Comparison of ENCODE assay signal across 8 mouse cellular contexts in the genomic region with DNA sequence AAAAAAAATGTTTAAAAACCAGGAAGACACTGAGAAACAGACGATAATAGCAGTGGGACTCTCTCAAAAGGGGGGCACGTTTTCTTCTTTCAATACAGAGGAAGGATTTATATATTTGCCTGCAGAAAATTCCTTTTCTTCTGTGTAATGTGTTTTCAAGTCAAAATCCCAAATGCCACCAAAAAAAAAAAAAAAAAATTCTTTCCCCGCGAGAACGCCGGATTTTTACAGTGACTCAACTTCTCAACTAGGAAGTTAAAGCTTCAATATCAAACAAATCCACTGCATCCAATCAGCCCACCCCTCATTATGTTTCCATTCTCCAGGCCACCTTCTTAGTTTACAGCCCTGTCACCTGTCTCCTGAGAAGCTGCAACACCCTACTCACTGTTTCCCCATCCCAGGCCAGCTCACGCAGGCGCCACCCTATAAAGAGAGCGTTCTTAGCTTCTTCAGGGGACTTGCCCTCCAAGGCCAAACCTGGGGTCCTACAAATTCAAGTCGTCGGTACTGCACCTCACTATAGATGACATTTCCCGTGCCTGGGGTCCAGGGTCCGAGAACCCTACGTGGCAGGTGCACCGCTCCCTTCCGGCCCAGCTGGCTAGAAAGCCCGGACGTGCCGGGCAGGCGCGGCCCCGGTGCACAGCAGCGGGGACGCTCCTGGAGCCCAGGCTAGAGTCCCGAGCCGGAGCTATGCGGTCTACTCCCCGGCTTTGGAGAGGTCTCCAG. TPM values are rescaled to one million over a fixed set of nuclear protein-coding genes. Genes with fewer than 3 reads are reported as not detected.
DNase-seq lines count a peak whose midpoint lies in the region; ATAC-seq and TF ChIP-seq lines count a peak whose summit lies in the region.

No protein-coding gene starts in this region.

- no peak for DNase-seq in gastrocnemius, adult 2 months
- DNase-seq in gastrocnemius, postnatal 25 days, result no peak
- no peak for DNase-seq in forebrain, embryonic 11.5 days (ENCODE audit: low spot score)
- no peak for DNase-seq in liver, embryonic 14.5 days (ENCODE audit: low read depth in 3 of 3, low spot score in 3 of 3)
- no peak for DNase-seq in kidney, postnatal 4 days
- no peak for DNase-seq in gastrocnemius, adult 18-20 months (ENCODE audit: low spot score)

- H3K27me3 ChIP-seq in C2C12 (ENCODE audit: control insufficient read depth, insufficient read depth, insufficient read length), result no peaks in the 10 kb centered on the region
- no peaks in the 10 kb centered on the region for H3K27me3 ChIP-seq in forebrain, embryonic 11.5 days (ENCODE audit: control insufficient read depth, insufficient read depth, low read length)
- no peaks in the 10 kb centered on the region for H3K27me3 ChIP-seq in liver, embryonic 14.5 days (ENCODE audit: control insufficient read depth, insufficient read depth, low read length)

- peak overlapping the region; percentile 78 for H3ac ChIP-seq in C2C12 (ENCODE audit: control insufficient read depth, insufficient read length, low read depth)

- 0 out of 2 replicates have a peak, but pooled peaks have one; percentile 3 for ATAC-seq in forebrain, embryonic 11.5 days (replicated peaks; ENCODE audit: low FRiP score)
- peak; percentile 7; the same call in 1 of the 2 replicates for ATAC-seq in liver, embryonic 14.5 days (ENCODE audit: insufficient read depth)
- ATAC-seq in cerebellum, adult (ENCODE audit: insufficient number of reproducible peaks, low FRiP score, low TSS enrichment), result no peak; the same call in 1 of the 2 replicates

- peak overlapping the region; percentile 86 for H3K9ac ChIP-seq in forebrain, embryonic 11.5 days (ENCODE audit: low read length)
- peak overlapping the region; percentile 89 for H3K9ac ChIP-seq in liver, embryonic 14.5 days (replicated peaks)

- H3K79me3 ChIP-seq in C2C12 (ENCODE audit: low read depth), result peaks cover 47% of the 10 kb centered on the region

- intact Hi-C loops in gastrocnemius, adult 2 months (cut with DNase I), result loop anchor here (2.0 to 5.0 kb wide), 2 partner anchors 23 to 61 kb away; no protein-coding TSS in a partner anchor

- no peak for TF ChIP-seq CTCF in gastrocnemius, adult 2 months (IDR thresholded peaks at IDR 0.05)
- TF ChIP-seq CTCF in C2C12 (IDR thresholded peaks at IDR 0.05; ENCODE audit: control insufficient read depth, insufficient read depth, insufficient read length), result no peak
- no peak for TF ChIP-seq CTCF in liver, embryonic 14.5 days (IDR thresholded peaks at IDR 0.05; ENCODE audit: low read depth)

- peaks cover 84% of the 10 kb centered on the region for H3K79me2 ChIP-seq in C2C12 (ENCODE audit: control insufficient read depth, insufficient read depth)

- H3K27ac ChIP-seq in gastrocnemius, adult 2 months, result peak overlapping the region; percentile 96
- H3K27ac ChIP-seq in forebrain, embryonic 11.5 days (ENCODE audit: low read depth, low read length), result peak overlapping the region; percentile 86; the same call in 1 of the 2 replicates
- peak overlapping the region; percentile 83 for H3K27ac ChIP-seq in liver, embryonic 14.5 days

- H3K4me2 ChIP-seq in forebrain, embryonic 11.5 days (ENCODE audit: low read depth, low read length, severe bottlenecking), result peak overlapping the region; percentile 92
- H3K4me2 ChIP-seq in liver, embryonic 14.5 days (ENCODE audit: low read depth), result peak overlapping the region; percentile 84

- no peaks in the 10 kb centered on the region for H3K36me3 ChIP-seq in C2C12 (ENCODE audit: control insufficient read depth, insufficient read depth)
- H3K36me3 ChIP-seq in forebrain, embryonic 11.5 days (ENCODE audit: control insufficient read depth, insufficient read depth, low read length), result no peaks in the 10 kb centered on the region
- H3K36me3 ChIP-seq in liver, embryonic 14.5 days (replicated peaks; ENCODE audit: control insufficient read depth, insufficient read depth, low read depth), result no peaks in the 10 kb centered on the region

- TF ChIP-seq EP300 in liver, embryonic 14.5 days (IDR thresholded peaks at IDR 0.05; ENCODE audit: low read depth), result no peak

- H3K9me3 ChIP-seq in forebrain, embryonic 11.5 days (ENCODE audit: control insufficient read depth, low read length), result no peaks in the 10 kb centered on the region; the same call in 1 of the 2 replicates
- H3K9me3 ChIP-seq in liver, embryonic 14.5 days (ENCODE audit: control insufficient read depth, low read length), result peaks cover 3% of the 10 kb centered on the region

- no peaks in the 10 kb centered on the region for H3K4me1 ChIP-seq in forebrain, embryonic 11.5 days (replicated peaks; ENCODE audit: control insufficient read depth, insufficient read depth, low read length)
- H3K4me1 ChIP-seq in liver, embryonic 14.5 days (replicated peaks; ENCODE audit: control insufficient read depth in 2 of 2, insufficient read depth in 2 of 2, low read length in 1 of 2), result peaks cover 3 to 8% of the 10 kb centered on the region in 2 experiments

- WGBS in forebrain, embryonic 11.5 days, result 10% methylated on average over 28 of the region's 28 CpGs
- 6% methylated on average over 28 of the region's 28 CpGs for WGBS in liver, embryonic 14.5 days (ENCODE audit: insufficient replicate concordance)

- H3K4me3 ChIP-seq in gastrocnemius, adult 2 months, result peak overlapping the region; percentile 93
- peak overlapping the region; percentile 83 for H3K4me3 ChIP-seq in C2C12 (ENCODE audit: insufficient read depth, poor library complexity, severe bottlenecking)
- peak overlapping the region; percentile 84 for H3K4me3 ChIP-seq in forebrain, embryonic 11.5 days (ENCODE audit: low read depth, low read length)
- peak overlapping the region; percentile 73 to 97 for H3K4me3 ChIP-seq in liver, embryonic 14.5 days (ENCODE audit: insufficient read depth in 1 of 2, low read depth in 2 of 2, low read length in 2 of 2)

TF ChIP-seq in C2C12, 6 proteins besides CTCF, POLR2A, EP300 and RAD21:
- TF ChIP-seq FOSL1 (IDR thresholded peaks at IDR 0.05; ENCODE audit: insufficient read depth, low read length, poor library complexity, severe bottlenecking), result no peak

RNA-seq across cellular contexts. Expression of gene Ap3m1, which starts 0.8 kb away (rescaled TPM):
- 10 to 100 TPM; 34.6 to 41.0 TPM for total RNA-seq in gastrocnemius, adult 2 months (2021)
- 10 to 100 TPM; 32.5 to 34.9 TPM for total RNA-seq in gastrocnemius, postnatal 25 days (2021)
- polyA plus RNA-seq in C2C12 (2012; fragmentation: generic; extraction: Trizol), result 14.0 TPM
- 120 and 138 TPM in 2 replicates for polyA plus RNA-seq in forebrain, embryonic 11.5 days (2014; fragmentation: Nextera tagmentation; extraction: Ambion mirVana)
- 11.7 and 22.3 TPM in 2 replicates for polyA plus RNA-seq in liver, embryonic 14.5 days (2012; rRNA removed)
- polyA plus RNA-seq in liver, embryonic 14.5 days (2014; fragmentation: Nextera tagmentation; extraction: Ambion mirVana), result 40.4 and 41.4 TPM in 2 replicates
- total RNA-seq in gastrocnemius, adult 18-20 months (2021), result 10 to 100 TPM; 32.3 to 34.3 TPM

RNA-seq across cellular contexts. Expression of gene Adk, which starts 0.8 kb away (rescaled TPM):
- total RNA-seq in gastrocnemius, adult 2 months (2021), result 100 to 1,000 TPM in 1 of 2 experiments, 10 to 100 TPM in 1; 77.1 to 152 TPM
- 100 to 1,000 TPM in 1 of 2 experiments, 10 to 100 TPM in 1; 96.4 to 109 TPM for total RNA-seq in gastrocnemius, postnatal 25 days (2021)
- polyA plus RNA-seq in C2C12 (2012; fragmentation: generic; extraction: Trizol), result 69.5 TPM
- polyA plus RNA-seq in forebrain, embryonic 11.5 days (2014; fragmentation: Nextera tagmentation; extraction: Ambion mirVana), result 138 and 140 TPM in 2 replicates
- 43.2 and 56.9 TPM in 2 replicates for polyA plus RNA-seq in liver, embryonic 14.5 days (2012; rRNA removed)
- 172 and 180 TPM in 2 replicates for polyA plus RNA-seq in liver, embryonic 14.5 days (2014; fragmentation: Nextera tagmentation; extraction: Ambion mirVana)
- 100 to 1,000 TPM; 106 to 111 TPM for total RNA-seq in gastrocnemius, adult 18-20 months (2021)
